Mouse (Mus musculus) lung, postnatal 0 days (tissue): ENCODE data around the gene Chmp4b. TPM values are rescaled to one million over a fixed set of nuclear protein-coding genes. Genes with fewer than 3 reads are reported as not detected.

Source experiments
- ATAC-seq: fragments of 200-750 bp; cut with Nextera tagmentation; 2 replicates; pipeline ENCODE4 v1.8.0; 2017; ENCODE audit warnings: moderate library complexity
- DNase-seq: peaks from one replicate; pipeline ENCODE4 v3.0.0-alpha.2; 2016; ENCODE audit warnings: low spot score
- H3K27ac ChIP-seq: fragments of 300-500 bp; sonication (generic); 2 replicates; pipeline ENCODE4 v1.5.1; 2014; ENCODE audit warnings: antibody characterized with exemption, mild to moderate bottlenecking, low read length, mixed read lengths
- H3K27me3 ChIP-seq: fragments of 300-500 bp; sonication (generic); replicated peaks from 2 replicates; pipeline ENCODE4 v1.6.1; 2014; ENCODE audit warnings: low read length, mixed read lengths; ENCODE audit not compliant: insufficient read depth
- H3K36me3 ChIP-seq: fragments of 300-500 bp; sonication (generic); 2 replicates; pipeline ENCODE4 v1.6.1; 2014; ENCODE audit warnings: low read length, mixed read lengths; ENCODE audit not compliant: insufficient read depth
- H3K4me1 ChIP-seq: fragments of 300-500 bp; sonication (generic); 2 replicates; pipeline ENCODE4 v1.6.1; 2014; ENCODE audit warnings: antibody characterized with exemption, low read depth, low read length, mixed read lengths; ENCODE audit not compliant: insufficient read depth
- H3K4me2 ChIP-seq: fragments of 300-500 bp; sonication (generic); replicated peaks from 2 replicates; pipeline ENCODE4 v1.6.1; 2014; ENCODE audit warnings: low read depth, mild to moderate bottlenecking, low read length, moderate library complexity, mixed read lengths
- H3K4me3 ChIP-seq: fragments of 300-500 bp; sonication (generic); 2 replicates; pipeline ENCODE4 v1.5.1; 2014; ENCODE audit warnings: low read depth, low read length
- H3K9ac ChIP-seq: fragments of 300-500 bp; sonication (generic); replicated peaks from 2 replicates; pipeline ENCODE4 v1.6.1; 2014; ENCODE audit warnings: low read depth, mild to moderate bottlenecking
- H3K9me3 ChIP-seq: fragments of 300-500 bp; sonication (generic); 2 replicates; pipeline ENCODE4 v1.6.1; 2016; ENCODE audit warnings: low read length, mixed read lengths
- CTCF ChIP-seq: IDR thresholded peaks from 2 replicates; pipeline ENCODE4 v1.5.1; 2016; ENCODE audit warnings: antibody characterized with exemption, mild to moderate bottlenecking
- EP300 ChIP-seq: IDR thresholded peaks from 2 replicates; pipeline ENCODE4 v1.6.1; 2016; ENCODE audit warnings: antibody characterized with exemption, mild to moderate bottlenecking, control low read depth
- WGBS: fragments of 180-500 bp; shearing (Covaris S2); extraction: QIAGEN DNeasy Blood & Tissue Kit; methylation state at CpG from one replicate; pipeline ENCODE4 v1.1.7; 2014; 5-methylcytosine and 5-hydroxymethylcytosine counted together
- polyA plus RNA-seq: library from polyadenylated mRNA; unstranded; fragments of >200 nt; fragmentation: Nextera tagmentation; extraction: Ambion mirVana; gene quantifications from 2 replicates; pipeline ENCODE4 v1.2.1, GENCODE M21; 2015

The Chmp4b gene
- polyA plus RNA-seq, 1 experiment from 2014 or later = 33.7 TPM

GRCm38 (mm10) chr2:154639115-154639514, 12.4 kb upstream of the Chmp4b start:
- no peak overlapping the region for H3K27ac ChIP-seq
- no peaks in the 10 kb centered on the region for H3K27me3 ChIP-seq
- no peak overlapping the region for H3K9ac ChIP-seq
- H3K4me2 ChIP-seq = no peak overlapping the region
- no peaks in the 10 kb centered on the region for H3K4me1 ChIP-seq
- 91% methylated on average over 4 of the region's 4 CpGs for WGBS
- TF ChIP-seq CTCF (no peak), EP300 (no peak)
- no peak for DNase-seq
- peaks cover 3% of the 10 kb centered on the region; the same call in 1 of the 2 replicates for H3K9me3 ChIP-seq
- ATAC-seq = no peak
- peaks cover 11% of the 10 kb centered on the region; the same call in 1 of the 2 replicates for H3K36me3 ChIP-seq
- no peak overlapping the region for H3K4me3 ChIP-seq

GRCm38 (mm10) chr2:154641176-154641575, 10.3 kb upstream of the Chmp4b start:
- peaks cover 8% of the 10 kb centered on the region; the same call in 1 of the 2 replicates for H3K36me3 ChIP-seq
- WGBS = 50% methylated on average over 8 of the region's 8 CpGs
- peak; percentile 84 for DNase-seq
- peaks cover 3% of the 10 kb centered on the region; the same call in 1 of the 2 replicates for H3K9me3 ChIP-seq
- no peak overlapping the region for H3K9ac ChIP-seq
- TF ChIP-seq CTCF (no peak), EP300 (no peak)
- H3K4me1 ChIP-seq = no peaks in the 10 kb centered on the region
- H3K27me3 ChIP-seq = no peaks in the 10 kb centered on the region
- H3K27ac ChIP-seq = peak overlapping the region; percentile 57
- no peak overlapping the region for H3K4me3 ChIP-seq
- no peak overlapping the region for H3K4me2 ChIP-seq
- peak; percentile 88 for ATAC-seq

GRCm38 (mm10) chr2:154642005-154642459, 9.5 kb upstream of the Chmp4b start:
- ATAC-seq = peak; percentile 49
- no peaks in the 10 kb centered on the region for H3K4me1 ChIP-seq
- TF ChIP-seq CTCF (no peak), EP300 (no peak)
- H3K4me3 ChIP-seq = no peak overlapping the region
- no peak overlapping the region for H3K9ac ChIP-seq
- H3K9me3 ChIP-seq = peaks cover 3% of the 10 kb centered on the region; the same call in 1 of the 2 replicates
- 70% methylated on average over 9 of the region's 9 CpGs for WGBS
- H3K27me3 ChIP-seq = no peaks in the 10 kb centered on the region
- peaks cover 8% of the 10 kb centered on the region; the same call in 1 of the 2 replicates for H3K36me3 ChIP-seq
- H3K27ac ChIP-seq = no peak overlapping the region; the same call in 1 of the 2 replicates
- no peak overlapping the region for H3K4me2 ChIP-seq
- peak; percentile 59 for DNase-seq

- Histone ChIP-seq H3K36me3 (peaks cover 7% of the 10 kb centered on the region; the same call in 1 of the 2 replicates), H3K27me3 (no peaks in the 10 kb centered on the region), H3K4me1 (no peaks in the 10 kb centered on the region), H3K4me2 (no peak overlapping the region), H3K9me3 (peaks cover 3% of the 10 kb centered on the region; the same call in 1 of the 2 replicates), H3K4me3 (no peak overlapping the region), H3K9ac (no peak overlapping the region), H3K27ac (no peak overlapping the region; the same call in 1 of the 2 replicates)
- 72% methylated on average over 6 of the region's 6 CpGs for WGBS
- no peak for DNase-seq
- no peak for ATAC-seq
- TF ChIP-seq CTCF (peak; percentile 28), EP300 (no peak)
These were observed 8.7 kb upstream of the Chmp4b start for GRCm38 (mm10) chr2:154642712-154643385.

- Histone ChIP-seq H3K27me3 (no peaks in the 10 kb centered on the region), H3K4me3 (no peak overlapping the region), H3K36me3 (no peaks in the 10 kb centered on the region), H3K9me3 (no peaks in the 10 kb centered on the region), H3K4me2 (no peak overlapping the region), H3K4me1 (no peaks in the 10 kb centered on the region), H3K9ac (no peak overlapping the region), H3K27ac (no peak overlapping the region)
- peak; percentile 66 for TF ChIP-seq CTCF
- no peak for TF ChIP-seq EP300
- DNase-seq = peak; percentile 43
- 75% methylated on average over 5 of the region's 5 CpGs for WGBS
- ATAC-seq = no peak
These were observed 4.9 kb upstream of the Chmp4b start for GRCm38 (mm10) chr2:154646634-154647033.

GRCm38 (mm10) chr2:154648086-154648485, 3.4 kb upstream of the Chmp4b start:
- Histone ChIP-seq H3K36me3 (no peaks in the 10 kb centered on the region), H3K4me3 (no peak overlapping the region), H3K4me1 (no peaks in the 10 kb centered on the region), H3K27me3 (no peaks in the 10 kb centered on the region), H3K27ac (no peak overlapping the region), H3K9ac (no peak overlapping the region), H3K9me3 (no peaks in the 10 kb centered on the region), H3K4me2 (no peak overlapping the region)
- TF ChIP-seq EP300 (no peak), CTCF (peak; percentile 73)
- DNase-seq (peak; percentile 53), ATAC-seq (no peak)
- WGBS = 30% methylated on average over 3 of the region's 3 CpGs
